Mouse (Mus musculus) adrenal gland, postnatal 36 days (tissue): ENCODE data around the gene Nfatc2ip. TPM values are rescaled to one million over a fixed set of nuclear protein-coding genes. Genes with fewer than 3 reads are reported as not detected.
A peak's percentile ranks its signal among the peaks of the same experiment; 100 is the strongest.
"Not testable (repeated sequence)": the region's sequence is repeated elsewhere in the genome, so short reads cannot be mapped to it uniquely, and the experiment has no call there.

Experiments used
- DNase-seq, 2 experiments: peaks; one replicate each; pipeline ENCODE4 v3.0.0; 2021; ENCODE audit warnings: mixed read lengths in 1 of 2
- total RNA-seq, 2 experiments: library from RNA; stranded (reverse); gene quantifications; 2 replicates each; pipeline ENCODE4 v1.2.3; 2021

Gene Nfatc2ip
- total RNA-seq, 2 experiments from 2014 or later: 6.5 TPM

- DNase-seq: peak in 1 of 2 experiments; percentile 43
These were observed 14.5 kb upstream of the Nfatc2ip start for GRCm38 (mm10) chr7:126411061-126411460.

GRCm38 (mm10) chr7:126408686-126409085, 12.1 kb upstream of the Nfatc2ip start:
- DNase-seq: no peak

- not testable (repeated sequence) for DNase-seq
These were observed 6.0 kb upstream of the Nfatc2ip start for GRCm38 (mm10) chr7:126402518-126402917.

- DNase-seq: peak; percentile 88 to 92
These were observed 3.0 kb upstream of the Nfatc2ip start for GRCm38 (mm10) chr7:126399548-126399947.

- no peak for DNase-seq
These were observed 1.3 kb upstream of the Nfatc2ip start for GRCm38 (mm10) chr7:126397822-126398221.

GRCm38 (mm10) chr7:126397221-126397620, 684 bp upstream of the Nfatc2ip start:
- DNase-seq: no peak

GRCm38 (mm10) chr7:126392086-126392884, 4.3 kb downstream of the Nfatc2ip start:
- DNase-seq: not testable (repeated sequence)

GRCm38 (mm10) chr7:126388185-126388584, 8.4 kb downstream of the Nfatc2ip start:
- DNase-seq: no peak

GRCm38 (mm10) chr7:126383565-126383964, 13.0 kb downstream of the Nfatc2ip start:
- DNase-seq: no peak

- DNase-seq: peak; percentile 96 to 97
These were observed 19.0 kb downstream of the Nfatc2ip start, which contains the start of gene Spns1 for GRCm38 (mm10) chr7:126377278-126378158. Spns1 (minus strand) TSS chr7:126377450.

- peak in 1 of 2 experiments; percentile 8 for DNase-seq
These were observed 19.6 kb downstream of the Nfatc2ip start for GRCm38 (mm10) chr7:126376903-126377277.

- DNase-seq: no peak
These were observed 21.5 kb downstream of the Nfatc2ip start for GRCm38 (mm10) chr7:126375012-126375411.

GRCm38 (mm10) chr7:126374526-126374925, 22.0 kb downstream of the Nfatc2ip start:
- DNase-seq: no peak

GRCm38 (mm10) chr7:126373007-126373406, 23.5 kb downstream of the Nfatc2ip start:
- DNase-seq: no peak

- DNase-seq: no peak
These were observed 27.1 kb downstream of the Nfatc2ip start, which contains the start of gene Lat for GRCm38 (mm10) chr7:126369393-126369792. Lat (minus strand) TSS chr7:126369570.

GRCm38 (mm10) chr7:126368367-126368766, 28.2 kb downstream of the Nfatc2ip start:
- DNase-seq: no peak

GRCm38 (mm10) chr7:126367636-126368035, 28.9 kb downstream of the Nfatc2ip start:
- peak; percentile 32 to 48 for DNase-seq

- no peak for DNase-seq
These were observed 33.5 kb downstream of the Nfatc2ip start for GRCm38 (mm10) chr7:126363038-126363437.

GRCm38 (mm10) chr7:126359049-126359448, 37.5 kb downstream of the Nfatc2ip start:
- DNase-seq: no peak

GRCm38 (mm10) chr7:126358413-126358812, 38.1 kb downstream of the Nfatc2ip start:
- DNase-seq: no peak

GRCm38 (mm10) chr7:126357838-126358237, 38.7 kb downstream of the Nfatc2ip start:
- no peak for DNase-seq

- DNase-seq: no peak
These were observed 39.5 kb downstream of the Nfatc2ip start for GRCm38 (mm10) chr7:126356793-126357591.
